Mouse (Mus musculus) CH12.LX (cell line): ENCODE results near the gene Kank1. TPM values are rescaled to one million over a fixed set of nuclear protein-coding genes. Genes with fewer than 3 reads are reported as not detected.

Source experiments
- DNase-seq: peaks from one replicate; pipeline ENCODE4 v3.0.0-alpha.2; 2013; ENCODE audit errors: extremely low read depth
- H3K27ac ChIP-seq: 2 replicates; pipeline ENCODE4 v1.5.1; 2012; ENCODE audit warnings: low read depth, mild to moderate bottlenecking, control low read depth, moderate library complexity; ENCODE audit not compliant: insufficient read depth
- H3K27me3 ChIP-seq: replicated peaks from 2 replicates; pipeline ENCODE3; 2012; ENCODE audit warnings: inconsistent platforms
- H3K36me3 ChIP-seq, 2 experiments: replicated peaks in 1 of 2; 2 replicates each; pipeline versions ENCODE3 to v1.6.1; 2012; ENCODE audit warnings: inconsistent platforms in 1 of 2, low read length in 1 of 2, mild to moderate bottlenecking in 1 of 2, mixed read lengths in 1 of 2, moderate library complexity in 1 of 2; ENCODE audit not compliant: control insufficient read depth in 1 of 2, insufficient read depth in 1 of 2
- H3K4me1 ChIP-seq, 2 experiments: 2 replicates each; pipeline ENCODE4 v1.6.1; 2012; ENCODE audit warnings: inconsistent platforms in 1 of 2, moderate library complexity in 1 of 2; ENCODE audit not compliant: insufficient read depth in 2 of 2, control insufficient read depth in 1 of 2
- H3K4me2 ChIP-seq: 2 replicates; pipeline ENCODE4 v1.6.1; 2012; ENCODE audit warnings: low read depth, mild to moderate bottlenecking, control low read depth; ENCODE audit not compliant: poor library complexity, insufficient read depth, severe bottlenecking
- H3K4me3 ChIP-seq, 3 experiments: fragments of 150-350 bp in 1 of 3; sonication (generic) in 1 of 3; replicated peaks in 1 of 3; 2 replicates each; pipeline versions ENCODE3 to v1.5.1; 2011 to 2012; ENCODE audit warnings: low read depth in 2 of 3, low read length in 2 of 3, mild to moderate bottlenecking in 2 of 3, moderate library complexity in 2 of 3, control low read depth in 1 of 3, improper control_type of control experiment in 1 of 3, inconsistent platforms in 1 of 3, mixed read lengths in 1 of 3; ENCODE audit not compliant: poor library complexity in 1 of 3
- H3K79me2 ChIP-seq: replicated peaks from 2 replicates; pipeline ENCODE4 v1.6.1; 2012; ENCODE audit warnings: mild to moderate bottlenecking, moderate library complexity; ENCODE audit not compliant: control insufficient read depth, poor library complexity, insufficient read depth, severe bottlenecking; ENCODE audit errors: extremely low read depth
- H3K9ac ChIP-seq: 2 replicates; pipeline ENCODE4 v1.6.1; 2012; ENCODE audit warnings: low read depth, mild to moderate bottlenecking, control low read depth, moderate library complexity; ENCODE audit not compliant: insufficient read depth
- H3K9me3 ChIP-seq: replicated peaks from 2 replicates; pipeline ENCODE3; 2012; ENCODE audit warnings: low read length, inconsistent platforms, mixed read lengths
- ELF1 ChIP-seq: IDR thresholded peaks from 2 replicates; pipeline ENCODE4 v1.6.1; 2014; ENCODE audit warnings: low read depth, mild to moderate bottlenecking, inconsistent platforms, low read length, improper control_type of control experiment
- EP300 ChIP-seq: IDR thresholded peaks from 2 replicates; pipeline ENCODE4 v1.6.1; 2011; ENCODE audit warnings: low read length, improper control_type of control experiment
- ETS1 ChIP-seq: conservative IDR thresholded peaks from 2 replicates; pipeline ENCODE4 v1.6.1; 2012; ENCODE audit warnings: low read depth, mild to moderate bottlenecking, inconsistent platforms, low read length, improper control_type of control experiment, moderate library complexity
- GABPA ChIP-seq: IDR thresholded peaks from 2 replicates; pipeline ENCODE4 v1.6.1; 2012; ENCODE audit warnings: low read depth, low read length, improper control_type of control experiment, inconsistent platforms; ENCODE audit not compliant: insufficient replicate concordance
- IRF4 ChIP-seq: IDR thresholded peaks from 2 replicates; pipeline ENCODE4 v1.6.1; 2014; ENCODE audit warnings: low read depth, mild to moderate bottlenecking, inconsistent platforms, low read length, improper control_type of control experiment
- MAX ChIP-seq: IDR thresholded peaks from 2 replicates; pipeline ENCODE4 v1.6.1; 2011; ENCODE audit warnings: low read length, improper control_type of control experiment
- MEF2A ChIP-seq: IDR thresholded peaks from 2 replicates; pipeline ENCODE4 v1.6.1; 2014; ENCODE audit warnings: low read depth, mild to moderate bottlenecking, inconsistent platforms, low read length, improper control_type of control experiment, borderline replicate concordance
- MXI1 ChIP-seq: IDR thresholded peaks from 2 replicates; pipeline ENCODE4 v1.6.1; 2011; ENCODE audit warnings: mild to moderate bottlenecking, low read depth, low read length, improper control_type of control experiment
- MYC ChIP-seq: IDR thresholded peaks from 2 replicates; pipeline ENCODE4 v1.6.1; 2011; ENCODE audit warnings: low read depth, mild to moderate bottlenecking, improper control_type of control experiment, low read length
- NELFE ChIP-seq: IDR thresholded peaks from 2 replicates; pipeline ENCODE4 v1.6.1; 2011; ENCODE audit warnings: low read depth, low read length, improper control_type of control experiment
- NRF1 ChIP-seq: IDR thresholded peaks from 2 replicates; pipeline ENCODE4 v1.6.1; 2014; ENCODE audit warnings: low read depth, mild to moderate bottlenecking, inconsistent platforms, low read length, improper control_type of control experiment, moderate library complexity
- PAX5 ChIP-seq: IDR thresholded peaks from 2 replicates; pipeline ENCODE4 v1.6.1; 2012; ENCODE audit warnings: low read length, inconsistent platforms, mixed read lengths
- POLR2A ChIP-seq: IDR thresholded peaks from 2 replicates; pipeline ENCODE4 v1.6.1; 2011; ENCODE audit warnings: low read depth, mild to moderate bottlenecking, improper control_type of control experiment, low read length
- POLR2AphosphoS2 ChIP-seq: IDR thresholded peaks from 2 replicates; pipeline ENCODE4 v1.6.1; 2011; ENCODE audit warnings: low read depth, low read length, improper control_type of control experiment
- RAD21 ChIP-seq: IDR thresholded peaks from 2 replicates; pipeline ENCODE4 v1.6.1; 2011; ENCODE audit warnings: low read depth, mild to moderate bottlenecking, low read length, improper control_type of control experiment, moderate library complexity
- RCOR1 ChIP-seq: conservative IDR thresholded peaks from 2 replicates; pipeline ENCODE4 v1.6.1; 2012; ENCODE audit warnings: low read depth, mild to moderate bottlenecking, inconsistent platforms, low read length, improper control_type of control experiment
- SIN3A ChIP-seq: IDR thresholded peaks from 2 replicates; pipeline ENCODE4 v1.6.1; 2012; ENCODE audit warnings: low read length, improper control_type of control experiment, inconsistent platforms
- TBP ChIP-seq: conservative IDR thresholded peaks from 2 replicates; pipeline ENCODE4 v1.6.1; 2011; ENCODE audit warnings: low read depth, low read length, improper control_type of control experiment
- UBTF ChIP-seq: IDR thresholded peaks from 2 replicates; pipeline ENCODE4 v1.6.1; 2012; ENCODE audit warnings: low read depth, mild to moderate bottlenecking, inconsistent platforms, low read length, improper control_type of control experiment, moderate library complexity
- USF2 ChIP-seq: conservative IDR thresholded peaks from 2 replicates; pipeline ENCODE4 v1.6.1; 2011; ENCODE audit warnings: low read depth, low read length, improper control_type of control experiment
- ZKSCAN1 ChIP-seq: IDR thresholded peaks from 2 replicates; pipeline ENCODE4 v1.6.1; 2012; ENCODE audit warnings: low read depth, inconsistent platforms, low read length, improper control_type of control experiment, borderline replicate concordance
- dilution Hi-C: fragments of 300-500 bp; cut with MboI; formaldehyde crosslinking; loops from 2 replicates; pipeline ENCODE4 v1.14.3; 2020; ENCODE audit warnings: low sequenced_read_pairs; ENCODE audit not compliant: extremely low pct_unique_long_range_greater_than_20kb, extremely low pct_ligation_motif_present
- in situ Hi-C: fragments of 300-500 bp; cut with MboI; formaldehyde crosslinking; loops from 3 replicates; pipeline ENCODE4 v1.14.3; 2019; ENCODE audit warnings: low sequenced_read_pairs, low pct_ligation_motif_present, low pct_unique_long_range_greater_than_20kb, mixed read lengths
- polyA plus RNA-seq: library from polyadenylated mRNA; unstranded; fragments of >175 nt; gene quantifications from 2 replicates; pipeline ENCODE4 v1.2.1, GENCODE M21; 2012; ENCODE audit warnings: low read depth; ENCODE audit not compliant: insufficient read length
- total RNA-seq, 2 experiments: library from RNA; depleted of rRNA; stranded (reverse); fragments of 300-350 nt in 1 of 2; fragments of >200 nt in 1 of 2; gene quantifications; 2 replicates each; pipeline ENCODE4 v1.2.3; 2012 to 2014

Gene Kank1
- total and polyA plus RNA-seq, 3 experiments = 0.10 to 0.13 (median 0.12) TPM

- no peak overlapping the region for H3K4me3 ChIP-seq
- no peak overlapping the region for H3K27ac ChIP-seq
- no peak overlapping the region for H3K4me2 ChIP-seq
- H3K9me3 ChIP-seq = no peaks in the 10 kb centered on the region
- no peaks in the 10 kb centered on the region for H3K27me3 ChIP-seq
- no peak for DNase-seq
- no peaks in the 10 kb centered on the region for H3K79me2 ChIP-seq
- H3K36me3 ChIP-seq = no peaks in the 10 kb centered on the region
- no peaks in the 10 kb centered on the region for H3K4me1 ChIP-seq
- in situ Hi-C loops = no loop called here
- TF ChIP-seq SIN3A = no peak
- no peak for TF ChIP-seq POLR2AphosphoS2
- no peak for TF ChIP-seq EP300
- no peak for TF ChIP-seq ZKSCAN1
- TF ChIP-seq, all 38 proteins: peak for 0
- dilution Hi-C loops = no loop called here
- no peak overlapping the region for H3K9ac ChIP-seq
Measured at GRCm38 (mm10) chr19:25381972-25382371, 145.2 kb downstream of the Kank1 start.

DNA sequence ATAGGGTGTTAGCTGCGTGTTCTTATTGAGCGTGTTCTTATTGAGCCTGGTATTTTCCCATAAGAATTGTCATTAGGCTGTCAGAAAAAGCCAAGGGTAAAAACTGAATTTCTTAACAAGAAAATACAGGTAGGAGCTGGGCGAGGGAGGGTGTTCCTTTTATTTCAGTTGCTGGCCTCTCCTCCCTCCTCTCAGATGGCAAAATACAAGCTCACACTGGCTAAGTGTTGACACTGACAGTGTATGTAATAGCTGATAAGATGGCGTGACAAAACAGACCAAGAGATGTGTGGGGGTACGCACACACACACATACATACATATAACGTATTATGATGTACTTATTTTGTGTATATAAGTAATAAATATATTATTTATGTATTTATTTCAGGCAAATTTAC lies 145.7 kb downstream of the Kank1 start:
- Histone ChIP-seq H3K79me2 (no peaks in the 10 kb centered on the region), H3K4me3 (no peak overlapping the region), H3K27me3 (no peaks in the 10 kb centered on the region), H3K4me2 (no peak overlapping the region), H3K4me1 (no peaks in the 10 kb centered on the region), H3K9me3 (no peaks in the 10 kb centered on the region), H3K9ac (no peak overlapping the region), H3K36me3 (no peaks in the 10 kb centered on the region), H3K27ac (no peak overlapping the region)
- dilution Hi-C loops (no loop called here), in situ Hi-C loops (no loop called here)
- TF ChIP-seq UBTF (no peak), USF2 (no peak), NELFE (no peak), POLR2A (no peak), MXI1 (no peak), RAD21 (no peak), RCOR1 (no peak), NRF1 (no peak), IRF4 (no peak), MYC (no peak), PAX5 (no peak), ELF1 (no peak), MAX (no peak), ETS1 (no peak), GABPA (no peak), TBP (no peak), MEF2A (no peak)
- DNase-seq = no peak
